Mouse (Mus musculus) kidney, embryonic 14.5 days (tissue): ENCODE measurements at regions not wholly inside any gene's neighbourhood (a gene's known extent, or its start where the extent isn't known, plus 50 kb on each side); places are given as distances from the start of the nearest gene placed in this dataset.
"Not testable (repeated sequence)": the region's sequence is repeated elsewhere in the genome, so short reads cannot be mapped to it uniquely, and the experiment has no call there.

Experiments
- ATAC-seq: fragments of 200-750 bp; cut with Nextera tagmentation; 2 replicates; pipeline ENCODE4 v1.8.0; 2017; ENCODE audit warnings: moderate number of reproducible peaks, mild to moderate bottlenecking, moderate TSS enrichment, moderate library complexity; ENCODE audit not compliant: low FRiP score, low TSS enrichment
- H3K27ac ChIP-seq: fragments of 300-500 bp; sonication (generic); 2 replicates; pipeline ENCODE4 v1.5.1; 2014; ENCODE audit warnings: low read depth, mild to moderate bottlenecking, low read length, moderate library complexity, mixed read lengths
- H3K27me3 ChIP-seq: fragments of 300-500 bp; sonication (generic); 2 replicates; pipeline ENCODE4 v1.6.1; 2014; ENCODE audit warnings: mild to moderate bottlenecking, low read length; ENCODE audit not compliant: control insufficient read depth, insufficient read depth
- H3K36me3 ChIP-seq: fragments of 300-500 bp; sonication (generic); 2 replicates; pipeline ENCODE4 v1.6.1; 2014; ENCODE audit warnings: low read length, mixed read lengths; ENCODE audit not compliant: control insufficient read depth, insufficient read depth
- H3K4me1 ChIP-seq: fragments of 300-500 bp; sonication (generic); 2 replicates; pipeline ENCODE4 v1.6.1; 2014; ENCODE audit warnings: low read length, mixed read lengths; ENCODE audit not compliant: control insufficient read depth, insufficient read depth
- H3K4me2 ChIP-seq: fragments of 300-500 bp; sonication (generic); replicated peaks from 2 replicates; pipeline ENCODE4 v1.6.1; 2014; ENCODE audit warnings: low read depth, mild to moderate bottlenecking, low read length
- H3K4me3 ChIP-seq: fragments of 300-500 bp; sonication (generic); 2 replicates; pipeline ENCODE4 v1.5.1; 2014; ENCODE audit warnings: mild to moderate bottlenecking, low read length
- H3K9ac ChIP-seq: fragments of 300-500 bp; sonication (generic); 2 replicates; pipeline ENCODE4 v1.6.1; 2014; ENCODE audit warnings: low read depth, mild to moderate bottlenecking, low read length, moderate library complexity
- H3K9me3 ChIP-seq: fragments of 300-500 bp; sonication (generic); 2 replicates; pipeline ENCODE4 v1.6.1; 2016; ENCODE audit warnings: low read length; ENCODE audit not compliant: control insufficient read depth
- WGBS: fragments of 180-500 bp; shearing (Covaris S2); extraction: QIAGEN DNeasy Blood & Tissue Kit; methylation state at CpG from one replicate; pipeline ENCODE4 v1.1.7; 2014; 5-methylcytosine and 5-hydroxymethylcytosine counted together

DNA sequence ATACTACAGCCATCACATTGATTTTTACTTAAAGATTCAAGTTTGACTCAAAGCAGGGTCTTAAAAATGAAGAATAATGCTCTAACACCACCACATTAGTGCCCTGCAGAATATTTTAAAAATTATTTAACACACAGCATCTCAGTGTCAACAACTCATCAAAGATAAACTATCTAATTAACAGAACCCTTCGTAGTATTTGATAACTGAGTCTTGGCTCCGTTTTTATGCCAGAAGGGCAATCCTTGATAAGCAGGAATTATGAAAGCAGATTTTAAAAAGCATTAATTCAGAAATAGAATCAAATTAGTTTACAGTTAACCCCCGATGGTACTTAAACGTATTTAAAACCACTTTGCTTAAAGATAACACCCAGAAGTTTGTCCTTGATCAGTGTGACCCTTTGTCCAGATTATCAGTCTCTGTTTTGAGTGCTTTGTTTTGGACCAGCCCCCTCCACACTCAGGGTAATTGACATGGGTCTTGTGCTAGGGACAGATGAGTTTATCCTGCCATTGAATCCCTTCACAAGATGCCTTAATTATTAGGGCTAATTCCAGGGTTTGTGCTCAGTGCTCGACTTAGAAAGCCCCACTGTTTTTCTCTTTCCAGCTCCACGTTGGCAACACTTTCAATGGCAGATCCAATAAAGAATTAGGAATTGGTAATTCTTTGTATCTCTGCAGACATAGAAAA is 69.4 kb upstream of the Dph6 start:
- H3K4me3 ChIP-seq = no peak overlapping the region
- no peaks in the 10 kb centered on the region for H3K9me3 ChIP-seq
- no peak overlapping the region for H3K9ac ChIP-seq
- no peaks in the 10 kb centered on the region for H3K27me3 ChIP-seq
- H3K4me2 ChIP-seq = no peak overlapping the region
- H3K27ac ChIP-seq = no peak overlapping the region
- 75% methylated on average over 6 of the region's 6 CpGs for WGBS
- H3K36me3 ChIP-seq = no peaks in the 10 kb centered on the region
- H3K4me1 ChIP-seq = no peaks in the 10 kb centered on the region
- ATAC-seq = no peak

- Histone ChIP-seq H3K27me3 (no peaks in the 10 kb centered on the region), H3K9me3 (no peaks in the 10 kb centered on the region), H3K4me1 (no peaks in the 10 kb centered on the region), H3K4me2 (no peak overlapping the region), H3K9ac (no peak overlapping the region), H3K4me3 (no peak overlapping the region), H3K36me3 (no peaks in the 10 kb centered on the region), H3K27ac (no peak overlapping the region)
- ATAC-seq = no peak
- WGBS = 89% methylated on average over 1 of the region's 1 CpGs
Measured at GRCm38 (mm10) chr2:114727197-114727596, 72.4 kb upstream of the Dph6 start.

DNA sequence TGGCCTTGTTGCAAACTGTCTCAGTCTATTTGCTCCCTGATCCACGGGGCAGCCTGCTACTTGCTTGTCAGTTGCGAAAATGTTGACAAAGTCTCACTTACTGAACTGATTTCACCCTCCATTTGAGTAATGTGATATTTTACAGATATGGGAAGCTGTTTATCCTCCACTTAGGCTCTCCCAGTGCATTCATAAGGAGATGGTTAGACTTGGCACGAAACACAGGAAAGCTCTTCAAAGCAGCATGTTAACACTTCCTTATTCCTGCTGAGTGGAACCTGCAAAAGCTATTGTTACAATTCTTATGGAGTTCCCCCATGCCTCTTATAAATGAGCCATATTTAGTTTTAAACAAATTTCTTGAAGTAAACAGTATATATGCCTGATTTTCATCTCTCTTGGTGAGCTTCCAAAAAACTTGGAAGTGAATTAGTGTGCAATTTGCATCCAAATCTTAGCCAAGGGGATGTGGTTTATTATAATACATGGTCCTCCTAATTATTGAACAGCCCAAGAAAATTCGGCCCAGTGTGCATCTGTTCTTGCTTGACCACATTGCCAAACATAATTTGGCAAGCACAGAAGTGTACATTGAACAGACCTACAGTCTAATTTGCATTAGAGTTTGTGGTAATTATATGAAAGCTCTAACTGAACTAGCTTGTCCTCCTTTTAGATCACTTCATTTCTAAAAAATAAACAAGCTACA is 80.3 kb upstream of the Dph6 start:
- Histone ChIP-seq H3K27me3 (no peaks in the 10 kb centered on the region), H3K4me1 (no peaks in the 10 kb centered on the region), H3K4me2 (no peak overlapping the region), H3K9ac (no peak overlapping the region), H3K9me3 (no peaks in the 10 kb centered on the region), H3K4me3 (no peak overlapping the region), H3K27ac (no peak overlapping the region), H3K36me3 (no peaks in the 10 kb centered on the region)
- 55% methylated on average over 4 of the region's 4 CpGs for WGBS
- no peak for ATAC-seq

DNA sequence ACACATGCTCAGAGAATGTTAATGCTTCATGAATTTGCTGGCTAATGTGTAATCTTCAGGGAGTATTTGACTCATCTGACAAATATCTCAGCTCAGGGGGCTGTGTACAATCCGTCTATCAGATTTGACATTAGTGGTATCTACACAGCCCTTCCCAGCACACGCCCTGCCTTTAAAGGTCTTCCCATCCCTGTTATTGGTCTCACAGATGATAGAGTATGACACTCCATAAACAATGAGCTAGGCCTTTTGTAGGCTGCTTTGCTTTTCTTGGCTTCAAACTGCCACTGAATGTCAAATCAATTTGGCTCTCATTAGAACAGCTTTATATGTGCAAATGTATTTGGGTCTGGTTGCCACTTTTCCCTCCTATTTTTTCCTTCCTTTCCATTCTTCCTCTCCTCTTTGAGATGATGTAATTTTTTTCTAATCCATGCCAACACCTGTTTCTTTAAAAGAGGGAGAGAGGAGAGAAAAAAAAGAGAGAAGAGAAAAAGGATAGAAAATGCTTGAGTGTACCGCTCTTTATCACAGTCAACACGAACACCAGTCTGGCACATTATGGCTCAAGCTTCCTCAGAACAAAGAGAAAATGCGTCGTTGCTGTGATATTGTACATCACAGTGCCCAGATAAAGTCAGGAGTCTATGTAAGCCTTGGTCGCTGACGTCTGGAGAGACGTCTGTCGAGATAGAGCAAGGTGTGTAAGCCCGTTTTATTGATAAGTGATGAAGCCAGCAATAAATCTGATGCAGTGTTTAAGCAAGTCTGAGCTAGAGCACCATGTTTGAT is 84.9 kb upstream of the Dph6 start:
- Histone ChIP-seq H3K9me3 (no peaks in the 10 kb centered on the region), H3K4me2 (no peak overlapping the region), H3K4me1 (no peaks in the 10 kb centered on the region), H3K36me3 (no peaks in the 10 kb centered on the region), H3K4me3 (no peak overlapping the region), H3K9ac (no peak overlapping the region), H3K27me3 (no peaks in the 10 kb centered on the region), H3K27ac (no peak overlapping the region)
- ATAC-seq = no peak; the same call in 1 of the 2 replicates
- WGBS = 73% methylated on average over 11 of the region's 11 CpGs

DNA sequence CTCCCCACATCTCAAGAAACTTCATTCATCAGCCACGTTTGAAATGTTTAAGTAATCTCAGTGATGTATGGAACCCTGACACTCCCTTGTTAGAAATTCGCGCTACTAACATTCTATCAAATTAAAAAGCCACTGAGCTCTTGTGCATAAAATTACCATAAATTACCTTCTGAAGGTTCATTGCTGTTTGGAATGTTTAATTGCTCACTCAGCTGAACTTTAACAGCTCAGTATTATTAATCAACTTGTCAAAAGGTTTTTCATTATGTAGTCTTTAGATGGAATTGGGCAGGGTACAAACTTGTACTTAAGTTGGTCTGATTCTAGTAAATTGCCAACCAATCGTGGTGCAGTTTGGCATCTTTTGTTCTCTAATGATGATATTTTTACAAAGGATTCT is 108.5 kb upstream of the Dph6 start:
- Histone ChIP-seq H3K4me3 (no peak overlapping the region), H3K9me3 (no peaks in the 10 kb centered on the region), H3K36me3 (no peaks in the 10 kb centered on the region), H3K4me1 (no peaks in the 10 kb centered on the region), H3K4me2 (no peak overlapping the region), H3K9ac (no peak overlapping the region), H3K27ac (no peak overlapping the region), H3K27me3 (no peaks in the 10 kb centered on the region)
- no peak for ATAC-seq
- 54% methylated on average over 4 of the region's 4 CpGs for WGBS

- not testable (repeated sequence) for H3K9ac ChIP-seq, H3K4me2 ChIP-seq, ATAC-seq, H3K9me3 ChIP-seq, H3K27ac ChIP-seq, H3K4me1 ChIP-seq, H3K36me3 ChIP-seq, H3K27me3 ChIP-seq, H3K4me3 ChIP-seq
- WGBS = 92% methylated on average over 6 of the region's 6 CpGs
Measured at GRCm38 (mm10) chr2:114773723-114774122, 119.0 kb upstream of the Dph6 start.

DNA sequence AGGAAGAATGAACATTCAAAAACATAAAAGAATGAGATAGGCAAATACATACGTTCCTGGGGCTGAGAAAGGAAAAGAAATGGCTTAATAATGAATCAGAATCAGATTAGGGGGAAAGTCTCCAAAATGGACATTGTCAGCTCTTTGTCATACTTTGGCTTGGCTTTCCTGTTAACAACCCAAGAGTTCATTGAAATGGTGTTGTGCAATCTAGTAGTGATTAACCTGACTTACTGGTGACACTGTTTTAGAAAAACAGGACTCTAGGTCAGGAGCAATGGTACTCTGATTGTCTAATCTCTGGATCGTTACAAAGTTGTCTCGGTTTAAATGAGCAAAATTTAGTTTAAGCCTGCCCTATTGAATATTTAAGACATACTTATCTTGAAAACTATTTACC is 119.5 kb upstream of the Dph6 start:
- no peak overlapping the region for H3K4me3 ChIP-seq
- no peaks in the 10 kb centered on the region; the same call in 1 of the 2 replicates for H3K4me1 ChIP-seq
- no peak overlapping the region for H3K4me2 ChIP-seq
- H3K27me3 ChIP-seq = no peaks in the 10 kb centered on the region
- 94% methylated on average over 3 of the region's 3 CpGs for WGBS
- H3K27ac ChIP-seq = no peak overlapping the region
- H3K9me3 ChIP-seq = no peaks in the 10 kb centered on the region
- H3K9ac ChIP-seq = no peak overlapping the region
- ATAC-seq = no peak
- H3K36me3 ChIP-seq = no peaks in the 10 kb centered on the region

DNA sequence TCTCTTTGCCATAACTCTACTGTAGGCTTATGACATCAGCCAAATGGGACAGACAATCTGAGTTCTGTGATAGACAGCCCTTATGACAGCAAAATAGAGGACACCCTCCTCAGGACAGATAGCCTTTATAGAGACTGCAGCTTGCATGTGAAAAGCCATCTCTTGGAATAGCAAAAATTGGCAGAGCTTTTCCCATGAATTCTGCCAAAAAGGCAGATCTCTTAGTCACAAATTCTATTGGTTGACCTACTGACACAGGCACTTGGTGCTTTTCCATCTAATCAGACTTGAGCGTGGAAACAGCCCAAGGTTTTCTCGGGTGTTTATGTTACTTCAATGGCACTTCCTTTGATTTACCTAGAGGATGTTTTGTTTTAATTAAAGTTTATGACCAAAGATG is 120.8 kb upstream of the Dph6 start:
- WGBS = 23% methylated on average over 2 of the region's 2 CpGs
- no peak overlapping the region for H3K4me3 ChIP-seq

GRCm38 (mm10) chr2:114776176-114776575 is 121.4 kb upstream of the Dph6 start:
- H3K4me3 ChIP-seq = no peak overlapping the region
- no peak overlapping the region for H3K27ac ChIP-seq
- no peaks in the 10 kb centered on the region for H3K9me3 ChIP-seq
- H3K27me3 ChIP-seq = no peaks in the 10 kb centered on the region
- ATAC-seq = no peak
- H3K4me1 ChIP-seq = no peaks in the 10 kb centered on the region; the same call in 1 of the 2 replicates
- H3K9ac ChIP-seq = no peak overlapping the region
- WGBS = 69% methylated on average over 2 of the region's 2 CpGs
- H3K36me3 ChIP-seq = no peaks in the 10 kb centered on the region
- H3K4me2 ChIP-seq = no peak overlapping the region

More for the DNA sequence above, 120.8 kb upstream of the Dph6 start:
- no peak overlapping the region for H3K4me2 ChIP-seq
- no peak overlapping the region for H3K9ac ChIP-seq
- no peaks in the 10 kb centered on the region for H3K36me3 ChIP-seq
- no peaks in the 10 kb centered on the region for H3K27me3 ChIP-seq
- H3K27ac ChIP-seq = no peak overlapping the region
- no peak for ATAC-seq
- H3K4me1 ChIP-seq = no peaks in the 10 kb centered on the region; the same call in 1 of the 2 replicates
- no peaks in the 10 kb centered on the region for H3K9me3 ChIP-seq
